Mouse (Mus musculus): ENCODE data around the gene Crp.

DNA sequence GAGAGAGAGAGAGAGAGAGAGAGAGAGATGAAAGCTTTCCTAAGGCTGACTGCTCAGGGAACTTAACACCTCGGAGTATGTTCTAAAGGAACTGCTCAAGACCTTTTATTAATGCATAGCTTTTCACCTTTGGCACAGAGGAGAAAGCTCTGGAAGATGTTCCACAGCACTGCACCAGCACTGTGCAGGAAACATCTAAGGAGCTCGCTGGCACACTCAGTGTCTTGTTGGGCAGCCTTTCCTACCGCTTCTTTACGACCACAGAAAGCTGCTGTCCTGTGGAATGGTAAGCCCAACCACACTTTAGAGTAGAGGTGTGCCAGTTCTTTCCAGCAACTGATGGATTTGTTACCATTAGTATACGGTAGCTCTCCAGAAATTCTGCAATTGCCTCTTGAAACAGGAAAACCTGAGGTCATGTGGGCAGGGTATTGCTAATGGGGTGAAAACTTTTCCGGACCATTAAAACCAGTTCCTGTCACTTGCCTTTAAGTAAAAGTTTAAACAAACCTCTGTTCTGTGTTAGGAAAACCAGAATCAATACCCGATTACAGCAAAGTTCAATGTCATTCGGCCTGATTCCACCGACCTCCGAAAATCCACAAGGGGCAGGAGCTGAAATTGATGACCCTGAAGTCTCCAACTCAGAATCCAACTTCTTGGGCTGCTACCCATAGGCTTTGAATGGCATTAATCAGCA, 46.4 kb upstream of the Crp start:
- no peak for TF ChIP-seq CTCF (IDR thresholded peaks at IDR 0.05; ENCODE audit: control insufficient read depth, insufficient read depth, low read length)
- no peak for TF ChIP-seq POLR2A (IDR thresholded peaks at IDR 0.05; ENCODE audit: borderline replicate concordance, control insufficient read depth, low read depth, low read length)
